Mouse (Mus musculus) right cerebral cortex, postnatal 4 days (tissue): Measurements from ENCODE around the gene Cds1.

Experiments used
- DNase-seq: peaks from one replicate; pipeline ENCODE4 v3.0.0-alpha.2; 2022

Gene Cds1

DNA sequence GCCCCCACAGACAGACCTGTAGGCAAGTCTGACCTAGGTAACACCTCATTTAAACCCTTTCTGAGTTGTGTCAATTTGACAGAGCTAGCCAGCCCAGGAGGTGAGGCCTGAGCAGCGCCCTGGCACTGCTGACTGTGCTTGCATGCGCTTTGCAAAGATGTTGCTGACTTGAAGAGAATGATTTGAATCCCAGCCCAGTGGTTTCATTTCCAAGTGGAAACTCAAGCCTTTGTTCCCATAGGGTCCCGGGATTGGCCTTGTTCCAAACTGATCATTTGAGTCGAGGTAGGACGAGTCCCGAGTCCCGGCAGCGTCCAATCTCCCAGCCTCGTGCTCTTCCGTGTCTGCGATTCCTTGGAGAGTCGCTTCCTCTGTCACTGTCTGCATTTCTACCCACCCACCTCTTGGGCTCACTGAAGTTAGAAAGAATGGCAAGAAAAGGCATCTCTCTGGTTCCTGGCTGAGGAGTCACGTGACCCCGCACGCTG, 14.5 kb downstream of the Cds1 start:
- no peak for DNase-seq

DNA sequence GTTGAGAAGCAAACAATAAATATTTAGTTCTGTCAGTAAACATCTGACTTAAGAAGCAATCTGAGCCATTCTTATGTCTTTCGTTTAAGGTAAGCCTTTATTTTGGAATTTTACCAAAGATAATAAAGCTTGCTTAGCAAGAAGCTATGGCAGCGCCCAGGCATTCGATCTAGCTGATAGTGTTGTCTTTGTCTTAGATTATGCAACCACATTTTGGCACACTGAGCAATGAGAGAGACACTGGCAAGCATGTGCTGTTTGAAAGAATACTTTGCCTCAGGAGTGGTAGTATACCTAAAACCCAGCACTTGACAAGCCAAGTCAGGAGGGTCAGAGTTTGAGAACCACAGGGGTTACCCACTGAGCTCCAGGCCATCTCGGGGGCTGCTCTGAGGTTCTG, 16.0 kb downstream of the Cds1 start:
- DNase-seq: no peak

DNA sequence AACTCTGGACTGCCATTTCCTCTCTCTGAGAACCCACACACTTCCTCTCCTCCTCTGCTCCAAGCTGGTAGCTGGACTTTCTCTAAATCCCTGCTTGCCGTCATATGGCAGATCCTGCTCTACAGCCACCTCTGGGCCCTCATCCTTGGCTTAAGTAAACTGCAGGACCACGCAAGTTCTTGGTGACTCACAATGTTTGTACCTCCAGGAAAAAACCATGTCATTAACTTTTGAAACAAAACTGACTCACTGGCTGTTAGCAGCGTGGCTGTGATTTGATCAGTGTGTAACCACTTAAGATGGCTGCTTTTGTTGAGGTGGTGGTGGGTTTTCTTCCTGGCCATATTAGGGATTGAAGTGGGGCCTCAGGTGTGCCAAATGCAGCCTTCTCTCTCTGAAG, 19.4 kb downstream of the Cds1 start:
- DNase-seq: no peak

DNA sequence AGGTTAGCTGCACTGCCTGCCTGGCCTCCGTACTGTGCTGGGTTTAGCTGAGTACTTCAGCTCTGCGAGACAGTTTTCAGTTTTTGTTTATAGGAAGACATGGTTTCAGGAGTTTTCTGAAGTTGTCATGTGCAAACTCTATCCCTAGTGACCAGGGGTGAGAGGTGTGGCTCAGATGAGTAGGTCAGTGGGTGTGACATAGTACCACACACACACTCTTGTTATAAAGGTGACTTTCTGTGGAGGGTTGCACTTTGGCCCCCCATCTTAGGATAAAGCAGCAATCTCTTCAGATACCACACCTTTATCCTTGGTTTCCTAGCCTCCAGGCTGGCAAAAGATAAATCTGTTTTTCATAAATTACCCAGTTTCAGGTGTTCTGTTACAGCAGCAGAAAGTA, 19.9 kb downstream of the Cds1 start:
- DNase-seq: no peak

DNA sequence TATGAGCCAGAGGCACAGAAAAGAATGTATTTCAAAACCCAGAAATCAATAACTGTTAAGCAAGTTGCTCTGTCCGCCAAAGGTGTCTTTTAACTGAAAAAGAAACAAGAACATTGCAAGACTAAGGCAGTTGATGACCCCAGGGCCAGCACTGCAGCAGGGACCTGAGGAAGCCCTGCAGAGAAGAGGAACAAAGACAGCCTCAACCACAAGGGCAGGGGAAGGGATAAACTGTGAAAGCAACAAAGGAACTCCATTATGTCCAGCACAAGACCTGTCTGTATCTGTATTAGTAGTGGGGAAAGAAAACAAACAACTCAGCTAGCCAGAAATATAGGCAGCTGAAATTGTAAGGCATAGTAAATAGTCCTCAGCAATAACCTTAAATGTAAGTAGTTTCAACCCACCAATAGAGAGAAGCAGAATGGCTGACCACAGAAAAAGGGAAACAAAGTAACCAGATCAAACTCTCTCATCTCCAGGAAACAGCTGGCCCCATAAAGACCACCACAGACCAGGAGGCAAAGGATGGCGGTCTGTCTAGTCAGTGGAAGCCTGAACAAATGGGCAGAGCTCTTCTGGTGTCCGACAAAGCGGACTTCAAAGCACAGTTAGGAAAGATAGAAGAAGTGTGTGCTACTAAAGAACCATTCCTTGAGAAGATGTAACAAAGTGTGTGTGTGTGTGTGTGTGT, 21.1 kb downstream of the Cds1 start:
- DNase-seq: no peak

DNA sequence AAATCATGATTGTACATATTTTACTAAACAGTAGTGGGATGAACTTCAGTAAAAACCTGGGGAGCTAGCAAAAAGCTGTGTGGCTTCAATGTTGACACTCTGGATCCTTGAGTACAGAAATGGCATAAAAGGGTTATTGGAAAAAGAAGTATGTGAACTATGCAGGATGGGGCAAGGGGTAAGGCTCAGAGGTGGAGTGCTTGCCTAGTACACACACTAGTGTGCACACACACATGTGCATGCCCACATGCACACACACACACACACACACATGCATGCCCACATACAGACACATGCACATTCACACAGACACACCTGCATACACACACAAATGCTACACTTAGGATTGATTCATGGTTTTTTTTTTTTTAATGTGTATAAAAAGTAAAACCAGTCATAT, 24.8 kb downstream of the Cds1 start:
- DNase-seq: no peak

DNA sequence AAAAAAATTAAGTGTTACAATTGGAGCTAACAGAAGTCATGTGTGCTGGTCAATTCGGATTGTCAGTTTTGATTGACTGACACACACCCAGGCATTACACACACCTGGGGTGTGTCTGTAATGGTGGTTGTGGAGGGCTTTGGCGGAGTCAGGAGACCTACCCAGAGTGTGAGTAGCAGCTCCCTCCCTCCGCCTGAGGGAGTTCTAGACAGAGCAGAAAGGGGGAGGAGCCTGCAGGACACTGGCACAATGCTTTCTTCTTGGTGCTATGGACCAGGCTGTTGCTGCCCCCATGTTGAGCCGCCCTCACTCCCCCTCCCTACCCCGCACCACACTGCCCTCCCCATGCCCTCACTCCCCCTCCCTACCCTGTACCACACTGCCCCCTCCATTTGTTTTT, 25.6 kb downstream of the Cds1 start:
- no peak for DNase-seq

DNA sequence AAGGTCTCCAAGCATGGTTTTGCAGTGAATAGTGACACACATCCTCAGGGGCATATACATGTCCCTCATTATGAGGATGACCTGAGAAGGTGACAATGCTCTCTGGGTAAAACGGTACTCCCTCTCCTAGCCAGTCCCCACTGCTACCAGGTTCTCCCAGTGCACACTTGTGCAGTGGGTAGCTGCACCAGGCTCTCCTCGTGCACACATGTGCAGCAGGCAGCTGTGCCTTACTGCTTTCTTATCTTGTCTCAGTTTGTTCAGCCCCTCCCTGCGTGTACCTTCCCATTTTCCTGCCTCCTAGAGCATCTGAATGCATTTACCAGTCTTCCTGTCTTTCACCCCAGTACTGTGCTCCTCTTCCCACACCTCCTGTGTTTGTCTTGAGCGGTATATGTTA, 27.7 kb downstream of the Cds1 start:
- no peak for DNase-seq

DNA sequence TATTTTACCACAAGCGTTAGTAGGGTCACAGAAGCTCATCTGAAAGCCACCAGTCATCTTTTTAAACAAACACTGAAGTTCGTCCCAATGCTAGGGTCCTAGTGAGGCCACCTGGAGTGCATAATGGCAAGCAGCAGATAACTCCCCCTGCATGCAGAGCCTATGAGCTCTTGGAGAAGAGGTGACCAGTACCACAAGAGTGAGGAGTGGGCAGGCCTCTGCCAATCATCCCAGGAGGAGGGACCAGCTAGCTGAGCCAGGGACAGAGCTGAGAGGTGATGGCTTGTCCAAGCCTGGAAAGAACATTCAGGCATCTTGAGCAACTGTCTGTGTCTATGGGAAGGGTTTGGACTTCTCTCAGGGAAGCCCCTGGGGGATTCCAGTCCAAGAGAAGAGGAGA, 37.0 kb downstream of the Cds1 start:
- no peak for DNase-seq

DNA sequence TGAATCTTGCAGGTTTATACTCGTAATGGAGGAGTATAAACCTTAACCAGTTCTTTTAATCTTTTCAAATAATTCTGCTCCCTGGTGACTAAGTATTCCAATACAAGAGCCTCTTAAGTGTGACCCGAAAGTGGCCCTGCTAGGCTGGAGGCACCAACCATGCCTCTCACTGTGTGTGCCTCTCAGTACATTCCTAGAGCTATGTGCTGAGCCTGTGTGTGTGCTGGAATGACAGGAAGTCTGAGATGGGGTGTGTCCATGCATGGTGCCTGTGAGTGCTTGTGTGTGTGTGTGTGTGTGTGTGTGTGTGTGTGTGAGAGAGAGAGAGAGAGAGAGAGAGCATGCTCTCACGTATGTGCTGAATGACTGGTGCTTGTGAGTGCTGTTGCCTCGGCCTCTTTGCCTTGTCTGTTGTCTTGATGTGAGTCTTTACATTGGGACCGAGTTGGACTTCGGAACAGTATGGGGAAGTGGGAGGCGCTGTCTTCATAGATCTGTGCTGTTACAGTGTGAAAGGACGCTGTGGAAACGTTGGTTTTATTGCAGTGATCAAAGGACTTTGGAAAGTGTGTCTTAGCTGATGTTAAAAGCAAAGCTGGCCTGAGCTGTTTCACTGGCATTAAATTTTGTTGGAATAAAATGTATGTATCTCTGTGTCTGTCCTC, 37.6 kb downstream of the Cds1 start:
- DNase-seq: no peak

DNA sequence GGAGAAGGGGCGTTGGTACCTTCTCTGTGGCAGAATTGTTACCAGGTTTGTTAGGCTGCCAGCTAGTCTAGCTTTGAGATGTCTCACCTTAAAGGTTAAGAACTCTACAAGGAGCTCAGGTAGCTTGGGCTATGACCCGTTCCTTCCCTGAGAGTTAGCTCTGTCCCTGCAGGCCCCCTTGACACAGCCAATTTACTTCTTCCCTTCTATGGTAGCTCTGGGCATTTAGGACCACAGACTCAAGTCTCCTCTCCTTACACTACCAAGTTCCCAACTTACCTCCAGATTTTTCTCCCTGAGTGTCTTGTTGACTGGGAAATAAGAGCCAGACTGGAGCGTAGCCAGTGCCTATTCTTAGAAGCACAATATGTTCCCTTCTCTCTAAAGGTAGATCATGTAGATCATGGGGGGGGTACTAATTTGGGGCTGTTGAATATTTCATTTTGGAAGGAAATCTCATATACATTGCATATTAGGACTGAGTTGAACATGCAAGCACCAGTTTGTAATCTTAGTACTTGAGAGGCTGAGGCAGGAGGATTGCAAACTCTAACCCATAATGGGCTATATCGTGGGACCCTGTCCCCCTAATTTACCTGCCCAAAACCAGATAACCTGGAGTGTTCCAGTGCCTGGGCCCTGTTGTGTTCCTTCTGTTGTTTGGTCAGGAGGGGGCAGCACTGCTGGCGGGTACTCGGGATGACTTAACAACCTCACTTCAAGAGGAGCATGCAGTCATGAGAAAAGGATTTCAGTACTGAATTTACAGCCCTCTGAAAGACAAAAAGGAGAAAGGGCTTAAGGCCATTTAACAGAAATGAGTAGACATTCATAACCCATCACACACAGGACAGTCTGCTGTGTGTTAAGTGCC, 46.6 kb downstream of the Cds1 start:
- DNase-seq: no peak

DNA sequence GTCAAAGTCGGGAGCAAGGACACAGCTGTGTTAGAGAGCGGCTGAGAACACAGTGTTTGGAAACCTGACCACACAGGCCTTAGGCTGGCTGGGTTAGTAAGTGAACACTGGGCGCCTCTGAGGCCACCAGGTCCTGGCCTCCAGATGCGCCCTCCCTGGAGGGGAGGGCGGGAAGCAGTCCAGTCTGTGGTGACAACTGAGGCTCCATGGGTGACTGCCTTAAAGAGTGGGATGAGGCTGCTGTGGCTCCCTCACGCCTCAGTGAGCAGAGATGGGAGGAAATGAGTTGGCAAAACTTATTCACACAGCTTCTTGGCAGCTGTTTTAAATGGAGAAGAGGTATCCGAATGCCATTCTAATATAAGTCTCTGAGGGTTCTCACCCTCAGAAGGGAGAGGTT, 51.9 kb downstream of the Cds1 start:
- no peak for DNase-seq

DNA sequence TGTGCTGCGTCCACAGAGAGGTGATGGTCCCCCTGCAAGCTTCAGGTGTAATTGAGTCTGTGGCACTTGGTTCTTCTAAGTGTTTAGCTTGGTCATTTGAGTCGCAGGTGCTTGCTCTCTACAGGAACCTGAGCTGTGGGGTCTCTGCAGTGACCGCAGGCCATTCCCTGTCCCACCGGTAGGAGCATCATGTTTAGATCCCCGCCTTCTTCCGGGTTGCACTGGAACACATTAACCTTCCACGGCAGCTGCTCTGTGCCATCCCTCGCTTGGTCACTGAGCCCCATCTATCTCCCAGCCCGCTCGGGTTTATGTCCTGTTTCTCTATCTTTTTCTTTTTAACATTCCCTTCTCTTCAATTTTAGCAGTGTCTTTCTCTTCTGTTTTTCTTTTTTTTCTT, 54.3 kb downstream of the Cds1 start:
- no peak for DNase-seq

DNA sequence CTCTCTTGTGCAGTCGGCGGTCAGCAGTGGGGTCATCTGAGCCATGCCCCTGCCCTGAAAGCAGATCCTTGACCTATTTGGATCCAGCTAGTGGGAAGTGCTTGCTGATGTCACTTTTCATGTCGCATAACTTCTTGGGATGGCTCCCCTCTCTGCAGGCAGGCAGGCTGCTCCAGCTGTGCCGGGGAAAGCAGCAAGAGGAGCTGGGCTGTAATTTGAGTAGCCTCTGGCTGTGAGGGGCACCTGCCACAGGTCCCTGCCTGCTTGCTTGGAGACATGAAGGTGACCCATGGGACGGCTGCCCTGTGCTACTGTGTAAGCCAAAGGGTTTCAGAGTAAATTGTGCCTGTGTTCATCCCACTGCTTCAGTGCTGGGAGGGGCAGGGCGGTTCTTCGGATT, 54.9 kb downstream of the Cds1 start:
- DNase-seq: no peak

DNA sequence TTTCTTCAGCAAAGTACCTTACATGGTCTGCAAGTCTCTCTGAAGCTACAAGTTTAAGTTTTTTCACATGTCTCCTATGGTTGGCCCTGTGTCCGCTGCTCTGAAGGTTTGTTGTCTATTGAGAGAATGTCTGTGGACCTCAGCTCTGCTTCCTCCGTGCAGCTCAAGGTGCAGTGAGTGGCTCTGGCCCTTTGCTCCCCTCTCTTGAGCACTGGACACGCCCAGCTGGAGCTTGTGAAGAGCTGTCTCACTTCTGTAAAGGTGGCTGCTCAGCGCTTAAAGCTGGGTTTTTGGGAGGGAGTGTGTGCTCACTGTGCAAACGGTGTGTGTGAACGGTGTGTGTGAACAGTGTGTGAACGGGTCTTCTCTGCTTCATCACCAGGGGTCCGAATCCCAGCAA, 56.1 kb downstream of the Cds1 start:
- no peak for DNase-seq

DNA sequence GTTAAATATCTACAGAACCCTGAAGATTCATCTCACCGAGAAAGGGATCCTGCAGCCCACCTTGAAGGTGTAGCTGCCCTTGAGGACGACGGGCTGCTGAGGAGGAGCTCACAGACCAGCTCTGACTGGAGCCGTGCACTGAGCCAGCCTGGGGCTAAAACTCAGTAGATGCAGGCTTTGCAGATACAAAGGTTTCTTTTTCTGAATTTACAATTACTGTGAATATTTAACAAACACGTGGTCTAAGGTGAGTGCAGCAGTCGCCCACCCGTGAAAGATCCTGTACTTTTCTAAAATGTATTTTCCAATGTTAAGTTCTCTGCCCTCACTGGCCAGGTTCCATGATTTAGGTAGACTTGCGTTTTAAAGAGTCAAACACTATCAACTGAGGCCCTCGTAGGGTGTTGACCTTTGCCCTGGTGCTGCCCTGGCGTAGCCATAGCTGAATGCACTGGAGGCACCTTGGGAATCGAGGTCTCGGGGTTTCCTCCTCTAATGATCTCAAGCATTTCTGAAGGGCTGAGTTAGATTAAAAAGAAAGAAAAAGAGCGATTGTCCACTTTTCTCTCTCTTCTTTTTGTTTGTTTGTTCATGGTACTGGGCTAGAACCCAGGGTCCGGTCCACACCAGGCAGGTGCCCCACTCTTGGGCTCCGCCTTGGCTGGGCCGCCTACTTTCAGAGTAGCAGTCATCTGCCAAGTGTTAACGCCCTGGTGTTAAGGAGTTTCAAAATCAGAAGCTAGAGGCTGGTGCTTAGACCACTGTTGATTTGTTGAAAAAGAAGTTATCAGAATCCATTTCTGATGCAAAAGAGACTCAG, 56.8 kb downstream of the Cds1 start:
- DNase-seq: no peak

DNA sequence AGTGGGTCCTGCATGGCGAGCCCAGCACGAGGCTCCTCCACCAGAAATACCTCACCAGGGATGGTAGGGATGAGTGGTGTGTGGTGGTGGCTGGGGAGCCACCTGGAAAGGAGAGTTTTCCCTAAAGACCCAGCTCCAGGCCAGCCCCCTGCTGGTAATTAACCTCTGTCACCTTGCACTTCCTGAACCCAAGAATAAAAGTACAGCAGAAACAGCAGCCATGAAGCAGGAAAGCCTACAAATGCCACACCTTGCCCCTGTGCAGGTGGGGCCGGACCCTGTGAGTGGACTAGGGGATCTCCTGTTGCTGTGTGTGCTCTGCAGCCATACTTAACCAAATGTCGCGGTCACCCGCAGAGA, 57.4 kb downstream of the Cds1 start:
- no peak for DNase-seq

DNA sequence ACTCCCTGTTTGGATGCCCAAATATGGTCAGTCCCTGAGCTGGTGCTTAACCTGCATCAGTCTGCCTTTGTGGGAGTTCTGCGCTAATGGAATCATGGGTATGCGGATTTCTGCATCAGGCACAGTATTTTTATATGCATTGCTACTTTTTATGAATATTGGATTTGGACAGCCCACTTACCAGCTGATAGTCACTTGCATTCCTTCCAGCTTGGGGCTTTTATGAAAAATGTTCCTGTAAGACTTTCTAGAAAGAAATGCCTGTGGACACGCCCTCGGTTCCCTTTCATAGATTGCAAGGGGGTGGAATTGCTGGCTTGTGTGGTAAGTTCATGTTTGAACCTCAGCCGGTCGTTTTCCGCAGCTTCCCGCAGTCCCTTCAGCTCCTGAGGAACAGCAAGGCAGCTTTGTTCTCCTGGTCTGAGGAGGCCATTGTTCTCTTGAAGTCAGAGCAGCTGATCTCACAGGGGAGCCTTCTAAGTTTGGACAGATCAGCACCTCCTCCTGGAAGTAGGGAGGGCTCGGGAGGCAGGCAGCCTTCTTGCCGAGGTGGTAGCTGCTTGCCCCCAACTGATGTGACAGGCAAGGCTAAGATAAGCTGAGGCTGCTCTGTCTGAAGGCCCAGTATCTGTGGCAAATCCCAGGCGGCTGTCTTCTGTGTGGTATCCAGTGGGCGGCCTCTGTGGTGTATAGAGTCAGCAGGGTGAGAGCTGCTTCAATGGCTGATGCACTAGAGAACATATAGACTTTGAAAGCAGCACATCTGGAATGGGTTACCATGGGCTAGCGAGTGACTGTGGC, 60.4 kb downstream of the Cds1 start:
- DNase-seq: no peak

DNA sequence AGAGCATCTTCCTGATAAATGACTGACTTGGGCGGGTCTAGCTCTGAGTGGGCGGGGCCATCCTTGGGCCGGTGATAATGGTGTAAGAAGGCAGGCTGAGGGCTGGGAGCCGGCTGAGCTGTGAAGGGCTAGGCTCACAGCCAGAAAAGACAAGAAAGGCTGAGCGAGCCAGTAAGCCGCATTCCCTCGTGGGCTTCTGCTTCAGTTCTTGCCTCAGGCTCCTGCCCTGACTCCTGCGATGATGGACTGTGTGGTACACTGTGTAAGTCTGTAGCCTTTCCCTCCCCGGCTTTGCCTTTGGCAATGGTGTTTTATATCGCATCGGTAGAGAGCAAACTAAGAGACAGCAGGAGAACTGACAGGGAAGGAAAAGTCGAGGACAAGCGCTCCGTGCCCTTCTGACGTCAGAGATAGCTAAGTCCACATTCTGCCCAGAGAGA, 61.6 kb downstream of the Cds1 start:
- no peak for DNase-seq

DNA sequence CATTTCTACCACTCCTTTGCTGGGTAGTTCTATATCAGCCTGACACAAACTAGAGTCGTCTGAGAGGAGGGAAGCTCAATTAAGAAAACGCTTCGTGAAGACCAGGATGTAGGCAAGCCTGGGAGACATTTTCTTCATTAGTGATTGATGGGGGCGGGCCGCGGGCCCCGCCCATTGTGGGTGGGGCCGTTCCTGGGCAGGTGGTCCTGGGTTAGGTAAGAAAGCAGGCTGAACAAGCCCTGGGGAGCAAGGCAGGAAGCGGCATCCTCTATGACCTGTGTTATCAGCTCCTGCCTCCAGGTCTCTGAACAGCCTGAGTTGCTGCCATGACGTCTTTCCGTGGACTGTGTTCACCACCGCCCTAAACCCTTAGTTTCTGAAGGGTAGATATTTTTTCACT, 62.5 kb downstream of the Cds1 start:
- DNase-seq: no peak

DNA sequence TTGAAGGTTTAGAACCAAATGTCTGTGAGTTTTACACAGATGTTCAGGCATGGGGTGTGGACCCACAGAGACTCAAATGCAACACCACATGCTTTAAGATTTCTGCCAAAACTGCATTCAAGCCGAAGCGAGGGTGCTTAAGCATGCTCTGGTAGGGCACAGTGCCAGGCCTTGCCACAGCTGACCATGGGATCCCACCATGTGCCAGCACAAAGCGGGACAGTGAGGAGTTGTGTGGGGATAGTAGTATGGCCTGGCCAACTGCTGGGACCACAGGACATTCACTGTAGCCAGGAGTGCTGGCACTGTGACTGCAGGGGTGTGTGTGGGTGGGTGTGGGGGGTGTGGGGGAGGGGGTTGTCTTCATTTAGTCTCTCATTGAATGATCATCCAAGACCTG, 64.0 kb downstream of the Cds1 start:
- DNase-seq: no peak

DNA sequence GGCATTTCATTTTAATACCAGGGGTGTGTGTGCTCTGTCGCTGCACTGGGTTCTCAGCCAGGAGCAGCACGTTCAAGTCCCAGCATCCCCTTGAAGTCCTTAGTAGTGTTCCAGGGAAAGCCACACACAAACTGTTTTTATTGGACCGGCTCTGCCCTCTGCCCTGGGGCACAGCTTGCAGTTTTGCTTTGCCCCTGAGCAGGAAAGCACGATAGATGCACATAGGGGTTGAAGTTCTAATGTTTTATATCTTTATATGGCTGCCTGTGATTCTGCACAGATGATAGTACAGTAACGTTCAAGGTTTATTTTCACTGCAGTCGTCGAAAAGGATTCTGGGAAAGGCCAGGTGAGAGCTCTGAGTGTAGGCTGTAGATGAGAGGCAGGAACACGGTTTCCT, 65.2 kb downstream of the Cds1 start:
- no peak for DNase-seq
